Mouse (Mus musculus): ENCODE data around the gene Trabd2b.

DNA sequence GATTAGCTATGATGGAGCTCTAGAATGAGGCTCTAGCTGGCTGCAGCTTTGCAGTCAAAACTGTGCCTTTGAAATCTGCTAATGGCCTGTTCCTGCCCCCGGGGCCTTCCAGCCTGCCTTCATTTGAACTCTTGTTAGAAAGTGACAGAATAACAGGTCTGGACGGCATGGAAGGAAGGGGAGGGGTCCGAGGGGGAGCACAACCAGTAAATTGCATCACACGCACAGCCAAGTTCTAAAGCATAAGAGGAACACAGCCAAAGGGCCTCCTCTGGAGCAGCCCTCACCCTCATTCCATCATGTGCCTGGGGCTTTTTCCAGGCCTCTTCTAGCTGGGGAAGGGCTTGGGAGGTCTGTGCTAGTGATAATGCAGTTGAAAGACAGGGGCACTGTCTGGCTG lies 110.1 kb downstream of the Trabd2b start:
- TF ChIP-seq CTCF (IDR thresholded peaks at IDR 0.05; ENCODE audit: low read depth, low read length) = no peak
- TF ChIP-seq POLR2A (IDR thresholded peaks at IDR 0.05; ENCODE audit: borderline replicate concordance, low read depth, low read length) = no peak
